Mouse (Mus musculus): ENCODE measurements around the gene Ankar.

The Ankar gene

DNA sequence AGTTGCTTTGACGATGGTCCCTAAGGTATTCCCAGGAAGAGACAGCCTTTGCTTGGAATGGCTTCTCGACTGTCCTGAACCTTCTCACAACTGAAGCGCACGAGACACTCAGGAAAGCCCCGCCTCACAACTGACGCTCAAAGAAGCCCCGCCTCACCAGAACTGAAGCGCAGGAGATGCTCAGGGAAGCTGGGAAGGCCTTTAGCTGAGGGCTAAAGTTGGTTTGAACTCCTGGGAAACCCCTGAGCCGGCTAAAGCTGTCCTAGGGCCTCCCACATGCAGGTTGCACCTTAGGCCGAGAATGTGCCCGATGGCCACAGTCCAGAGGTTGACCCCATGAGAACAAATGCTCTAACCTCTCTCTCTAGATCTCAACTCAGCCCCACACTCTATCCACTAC is at the start of gene Ankar:
Gene Ankar, minus strand, starts transcription at position 101 of the 400 bp plus-strand sequence.
- DNase-seq (ENCODE audit: low spot score in 2 of 2) = no peak

DNA sequence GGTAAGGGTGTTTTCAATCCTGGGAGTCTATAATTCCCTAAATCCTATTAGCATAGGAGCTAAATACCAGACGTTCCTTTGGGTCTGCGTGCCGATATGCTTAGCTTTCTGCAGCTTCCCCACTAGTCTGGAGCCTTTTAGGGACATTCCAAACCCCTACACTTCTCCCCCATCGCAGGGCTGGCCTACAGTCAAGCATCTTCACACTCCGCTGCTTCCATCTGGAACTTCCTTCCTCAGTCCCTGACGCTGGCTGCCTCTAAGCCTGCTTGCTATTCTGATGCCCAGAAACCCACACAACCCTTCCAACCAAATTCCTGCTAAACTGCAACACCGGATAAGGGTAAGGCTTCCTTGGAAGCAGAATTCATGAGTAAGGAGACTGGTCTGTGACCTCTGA is 46.0 kb upstream of the Ankar start:
- no peak for DNase-seq (ENCODE audit: low spot score in 2 of 2)

DNA sequence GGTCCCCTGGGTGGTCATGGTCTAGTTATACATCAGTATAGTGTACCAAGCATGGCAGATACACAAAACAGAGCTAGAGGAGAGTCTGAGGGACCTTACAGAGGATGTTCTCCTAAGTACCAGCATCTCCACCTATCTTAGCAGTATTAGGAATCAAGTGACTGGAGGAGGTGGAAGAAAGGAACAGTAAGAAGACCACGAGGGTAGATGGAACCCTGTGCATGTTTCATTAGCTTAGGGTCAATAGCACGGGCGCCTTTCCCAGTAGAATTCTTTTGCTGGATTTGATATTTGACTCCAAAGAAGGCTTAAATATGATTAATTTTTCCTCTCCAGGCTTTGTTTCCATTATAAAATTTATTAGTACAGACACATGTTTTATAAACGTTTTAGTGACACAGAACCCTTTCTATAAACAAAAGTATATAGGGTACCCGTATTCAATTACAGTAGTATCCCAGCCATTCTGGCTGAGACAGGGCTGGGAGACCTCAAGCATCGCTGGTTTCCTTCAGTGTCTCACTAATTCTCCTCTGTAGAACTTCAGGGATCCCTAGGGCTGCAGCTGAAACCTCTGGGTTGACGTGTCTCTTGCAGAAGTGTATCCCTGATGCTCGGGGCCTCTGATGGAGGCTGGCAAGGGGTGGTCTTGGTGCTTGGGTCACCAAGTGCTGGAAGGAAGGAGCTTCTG is 44.6 kb upstream of the Ankar start:
- no peak for DNase-seq (ENCODE audit: low spot score in 2 of 2)

DNA sequence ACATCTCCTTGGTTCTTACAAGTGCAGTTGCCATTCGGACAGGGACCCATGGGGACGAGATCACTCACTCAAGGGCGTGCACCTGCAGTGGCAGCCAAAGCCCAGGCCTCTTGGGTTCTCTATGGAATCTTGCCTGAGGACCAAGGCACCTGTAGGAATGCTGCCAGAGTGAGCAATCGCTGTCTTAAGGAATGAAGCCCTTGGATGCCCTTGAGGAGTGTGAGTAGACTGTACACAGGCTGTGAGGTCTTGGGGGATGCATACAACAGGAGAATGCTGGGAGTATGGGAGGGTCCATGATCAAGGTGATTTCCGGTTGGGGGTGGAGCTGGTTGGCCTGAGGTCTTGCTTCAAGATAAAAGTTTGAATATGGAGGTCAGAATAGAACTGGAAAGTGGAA is 41.0 kb upstream of the Ankar start:
- no peak for DNase-seq (ENCODE audit: low spot score in 2 of 2)

DNA sequence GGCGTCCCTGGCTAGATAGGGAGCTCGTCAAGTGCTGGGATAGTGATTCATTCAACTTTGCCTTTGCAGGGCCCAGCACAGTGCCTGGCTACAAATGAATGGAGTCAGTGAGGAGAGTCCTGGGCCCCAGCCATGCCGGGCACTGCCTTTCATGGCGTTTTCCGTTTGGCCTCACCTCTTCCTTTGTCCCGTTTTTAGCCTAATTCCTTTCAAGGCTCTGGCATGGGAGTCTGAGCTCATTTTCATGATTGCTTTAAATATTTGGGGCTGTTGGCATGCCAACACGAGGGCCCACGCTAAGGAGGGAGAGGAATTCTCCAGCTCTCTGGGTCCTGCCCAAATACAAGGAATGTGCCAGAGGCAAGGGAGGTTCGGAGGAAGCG is 39.3 kb upstream of the Ankar start:
- DNase-seq (ENCODE audit: low spot score in 2 of 2) = no peak

DNA sequence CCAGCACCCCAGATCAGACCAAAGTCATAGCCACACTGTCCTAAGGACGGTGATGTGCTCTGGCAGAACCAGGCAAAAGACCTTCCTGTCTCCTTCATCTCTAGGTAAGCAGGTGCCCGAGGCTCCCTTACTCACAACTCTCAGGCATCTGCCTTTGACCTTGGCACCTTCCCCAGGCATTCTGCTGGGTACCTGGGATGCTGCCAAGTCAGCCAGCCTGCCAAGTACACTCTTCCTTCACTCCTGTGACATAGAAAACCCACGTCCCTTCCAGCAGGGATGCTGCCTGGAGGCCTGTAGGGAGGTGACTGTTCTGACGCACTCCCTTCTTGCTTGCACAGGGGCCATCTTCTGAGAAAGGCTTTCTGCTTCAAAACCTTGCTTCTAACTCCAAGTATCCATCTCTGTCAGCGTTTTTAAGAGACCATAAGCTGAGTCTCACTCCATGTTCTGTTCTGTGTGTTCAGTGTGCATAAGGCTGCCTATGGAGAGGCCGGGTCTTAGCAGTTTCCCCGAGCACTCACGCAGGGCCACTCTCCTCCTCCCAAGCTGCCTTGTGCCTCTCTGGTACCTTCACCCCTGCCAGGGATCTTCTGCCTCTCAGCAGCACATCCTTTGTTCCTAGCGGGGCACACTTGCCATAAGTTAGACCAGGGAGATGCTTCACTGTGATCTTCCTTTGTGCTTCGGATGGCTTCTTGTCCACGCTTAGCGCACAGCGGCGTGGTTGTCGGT is 38.7 kb upstream of the Ankar start:
- no peak for DNase-seq (ENCODE audit: low spot score in 2 of 2)

DNA sequence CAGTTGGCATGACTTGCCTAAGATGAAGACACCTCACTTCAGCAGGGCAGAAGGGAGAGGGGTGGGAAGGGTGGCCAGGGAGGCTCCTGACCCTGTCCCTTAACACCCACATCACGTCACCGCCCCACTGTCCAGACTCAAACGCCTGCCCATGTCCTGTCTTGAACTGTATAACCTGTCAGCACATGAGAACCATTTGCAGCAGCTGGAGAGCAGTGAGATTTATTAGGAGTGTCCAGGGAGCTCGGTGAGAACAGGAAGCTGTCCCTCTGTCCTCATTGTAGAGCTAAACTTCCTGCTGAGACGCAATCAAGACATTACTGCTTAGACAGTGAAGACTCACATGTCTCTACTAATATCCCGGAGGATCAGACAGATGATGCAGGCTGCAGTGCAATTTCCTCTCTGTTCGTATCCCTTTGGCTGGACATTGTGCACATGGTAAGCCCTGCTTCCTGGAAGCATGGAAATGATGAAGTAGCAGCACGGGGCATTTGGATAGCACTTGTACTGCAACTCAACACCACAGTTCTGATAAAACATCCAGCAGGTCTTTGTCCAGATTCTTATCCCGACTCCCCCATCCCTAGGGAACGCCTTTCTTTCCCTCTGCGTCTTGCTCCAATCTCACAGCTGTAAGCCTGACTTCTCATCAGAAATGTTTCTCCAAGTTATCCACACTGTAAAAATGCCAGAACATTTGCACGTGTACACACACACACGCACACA is 36.2 kb upstream of the Ankar start:
- no peak for DNase-seq (ENCODE audit: low spot score in 2 of 2)

DNA sequence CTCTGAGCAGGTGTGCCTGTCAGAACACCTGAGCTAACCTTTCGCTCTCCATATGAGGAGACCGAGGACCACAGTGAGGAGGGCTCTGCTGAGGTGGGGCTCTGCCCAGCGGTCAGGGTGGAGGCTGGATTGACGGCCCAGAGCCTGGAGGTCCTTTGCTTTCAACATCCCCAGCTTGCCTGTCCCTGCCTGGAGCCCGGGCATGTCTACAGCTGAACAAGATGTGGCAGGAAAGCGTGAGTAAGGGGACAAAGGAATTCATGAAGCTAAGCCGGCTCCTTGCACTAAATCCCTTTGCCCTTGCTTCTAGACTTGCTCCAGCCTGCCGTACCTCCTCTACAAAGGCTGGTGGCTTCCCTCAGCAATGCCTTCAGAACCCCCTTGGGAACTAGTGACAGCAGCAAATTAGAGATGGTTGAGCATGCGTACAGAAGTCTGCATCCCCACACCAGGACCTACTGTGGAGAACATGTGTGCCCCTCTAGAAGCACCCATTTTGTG is 32.9 kb upstream of the Ankar start:
- no peak for DNase-seq (ENCODE audit: low spot score in 2 of 2)

DNA sequence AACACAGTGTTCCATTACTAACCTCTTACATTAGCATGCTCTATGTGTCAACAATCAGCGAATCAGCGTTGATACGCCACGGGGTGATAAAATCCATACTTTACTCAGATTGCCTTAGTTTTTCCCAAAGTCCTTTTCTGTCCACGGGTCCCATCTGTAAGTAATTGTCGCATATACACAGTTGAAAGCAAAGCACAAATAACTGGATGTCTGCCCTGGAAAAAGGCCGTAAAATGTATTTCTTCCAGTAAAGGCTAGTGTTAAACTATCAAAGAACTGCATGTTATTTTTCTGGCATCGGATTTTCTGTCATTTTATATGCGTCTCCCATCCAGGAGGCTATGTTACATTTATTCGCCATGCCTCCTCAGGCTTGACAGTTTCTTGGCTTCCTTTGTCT is 29.7 kb upstream of the Ankar start:
- no peak for DNase-seq (ENCODE audit: low spot score in 2 of 2)

DNA sequence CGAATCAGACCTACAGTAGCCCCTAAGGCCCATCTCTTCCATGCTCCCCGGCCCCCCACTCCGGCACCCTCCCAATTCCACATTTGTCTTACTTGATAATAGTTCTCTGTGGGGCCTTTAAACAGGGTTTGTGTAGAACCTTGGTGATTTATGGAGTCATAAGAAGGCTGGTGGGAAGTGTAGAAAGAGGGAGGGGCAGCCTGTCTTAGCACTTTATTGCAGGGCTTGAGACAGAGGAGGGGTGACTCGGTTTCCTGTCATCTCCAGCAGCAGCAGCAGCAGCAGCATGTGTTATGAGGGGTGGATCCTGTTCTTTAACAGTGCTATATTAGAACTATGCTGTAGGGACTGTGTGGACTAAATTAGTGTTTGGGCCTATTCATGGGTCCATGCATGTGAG is 28.4 kb upstream of the Ankar start:
- no peak for DNase-seq (ENCODE audit: low spot score in 2 of 2)

DNA sequence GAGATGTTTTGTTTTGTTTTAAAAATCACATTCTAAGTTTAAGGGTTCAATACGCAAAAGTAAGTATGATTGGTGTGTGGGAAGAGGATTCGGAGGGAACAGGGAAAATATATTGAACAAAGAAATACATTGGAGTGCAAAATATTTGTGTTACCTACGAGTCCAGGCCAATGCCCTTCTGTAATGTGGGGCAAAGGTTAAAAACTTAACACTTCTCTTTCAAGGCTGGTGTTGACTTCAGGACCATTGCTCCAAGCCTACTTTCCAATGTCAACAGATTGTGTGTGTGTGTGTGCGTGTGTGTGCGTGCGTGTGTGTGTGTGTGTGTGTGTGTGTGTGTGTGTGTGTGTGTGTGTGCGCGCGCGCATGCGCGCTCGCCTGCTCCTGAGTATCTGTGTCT is 25.6 kb upstream of the Ankar start:
- DNase-seq (ENCODE audit: low spot score in 2 of 2) = no peak

DNA sequence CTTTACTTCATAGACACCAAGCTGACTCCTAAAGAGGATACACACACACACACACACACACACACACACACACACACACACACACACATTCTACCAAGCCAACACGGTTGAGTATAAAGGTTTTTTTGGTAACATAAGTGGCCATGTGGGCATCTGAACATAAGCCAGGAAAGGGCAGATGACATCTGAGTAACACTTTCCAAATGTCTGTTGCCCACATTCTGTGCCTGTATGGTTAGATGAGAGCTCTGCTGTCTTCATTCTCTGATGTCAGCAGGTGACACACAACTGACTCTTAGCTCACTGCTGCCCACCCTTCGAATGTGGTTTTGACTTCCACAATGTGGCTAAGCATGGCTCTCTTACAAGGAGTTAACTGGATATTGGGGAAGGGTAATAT is 24.0 kb upstream of the Ankar start:
- DNase-seq (ENCODE audit: low spot score in 2 of 2) = no peak

DNA sequence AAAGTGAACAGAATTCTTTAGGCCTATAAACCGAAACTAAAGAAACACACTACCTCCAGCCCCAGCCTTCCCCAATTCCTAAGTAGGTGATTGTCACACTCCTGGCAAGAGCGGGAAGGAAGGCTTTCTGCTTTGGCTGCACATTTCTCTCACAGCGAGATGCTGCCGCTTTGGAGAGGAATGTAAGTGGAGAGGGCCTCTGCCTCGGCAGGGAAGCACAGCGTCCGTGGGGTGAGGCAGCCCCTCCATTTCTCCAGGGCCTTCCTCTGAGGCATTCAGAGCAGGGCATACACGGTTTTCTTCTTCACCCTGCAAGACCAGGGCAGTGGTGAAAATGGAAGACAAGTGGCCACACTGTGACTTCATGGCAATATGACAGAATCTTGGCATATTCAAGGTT is 22.3 kb upstream of the Ankar start:
- no peak for DNase-seq (ENCODE audit: low spot score in 2 of 2)

DNA sequence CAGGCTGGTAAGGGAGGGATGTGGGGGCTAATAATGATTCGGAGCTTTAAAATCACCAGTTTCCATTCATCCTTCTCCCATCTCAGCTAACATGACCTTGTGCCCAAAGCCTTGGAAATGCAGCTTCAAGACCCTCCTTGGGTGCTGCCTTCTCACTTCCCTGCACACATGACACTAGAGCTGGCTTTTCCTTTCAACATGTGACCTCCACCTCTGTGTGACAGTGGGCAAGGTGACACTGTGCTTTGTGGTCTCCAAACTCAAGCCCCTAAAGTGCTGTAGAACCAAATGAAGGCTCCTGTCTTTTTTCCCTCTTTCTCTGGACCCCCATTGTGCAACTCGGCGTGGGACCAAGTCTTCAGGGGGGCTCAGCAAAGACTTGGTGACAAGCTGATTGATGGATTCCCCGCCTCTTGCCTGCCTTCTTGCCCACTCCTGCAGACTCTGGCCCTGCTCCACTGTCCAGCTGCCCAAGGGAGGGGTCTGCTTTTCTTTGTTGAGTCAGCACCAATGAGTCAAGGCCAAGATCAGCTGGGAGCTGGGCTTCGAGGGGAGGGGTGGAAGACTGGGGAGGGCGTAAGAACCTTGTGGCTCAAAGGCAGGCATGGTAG is 19.8 kb upstream of the Ankar start:
- DNase-seq (ENCODE audit: low spot score in 2 of 2) = no peak

DNA sequence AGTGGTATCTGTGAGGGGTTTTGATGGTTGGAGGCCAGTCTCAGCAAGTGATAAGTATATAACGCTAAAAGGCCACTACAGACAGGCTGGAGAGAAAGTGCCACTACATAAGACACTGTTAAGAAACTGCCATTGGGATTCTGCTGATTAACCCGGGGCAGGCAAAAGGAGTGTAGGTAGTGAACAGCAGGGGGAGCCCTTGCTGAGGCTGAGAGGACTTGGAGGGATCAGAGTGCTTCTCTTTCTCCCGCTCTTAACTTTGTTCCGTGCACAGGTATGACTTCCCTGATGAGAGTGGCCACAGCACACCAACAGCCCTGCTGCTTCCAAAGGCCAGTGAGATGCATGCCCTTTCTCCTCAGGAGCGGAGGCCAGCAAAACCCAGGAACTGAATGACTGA is 18.5 kb upstream of the Ankar start:
- DNase-seq (ENCODE audit: low spot score in 2 of 2) = peak in 1 of 2 experiments; percentile 39

DNA sequence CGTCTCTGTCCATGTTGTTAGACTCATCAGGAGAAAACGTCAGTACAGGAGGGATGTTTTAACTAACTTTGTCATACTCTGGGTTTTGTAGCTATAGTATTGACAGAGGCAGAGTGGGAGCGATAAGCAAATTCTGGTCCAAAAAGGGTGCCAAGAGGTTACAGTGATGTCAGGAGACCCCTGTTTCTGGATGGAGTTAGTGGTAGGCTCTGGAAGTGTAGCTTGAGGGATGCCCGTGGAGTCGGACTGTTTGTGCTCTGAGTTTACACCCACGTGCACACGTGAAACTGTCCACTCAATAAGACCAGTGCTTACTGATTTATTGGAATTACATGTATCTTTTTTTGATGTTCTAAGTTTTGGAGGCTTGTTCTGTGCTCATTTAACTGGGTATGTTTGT is 17.2 kb upstream of the Ankar start:
- DNase-seq (ENCODE audit: low spot score in 2 of 2) = no peak

DNA sequence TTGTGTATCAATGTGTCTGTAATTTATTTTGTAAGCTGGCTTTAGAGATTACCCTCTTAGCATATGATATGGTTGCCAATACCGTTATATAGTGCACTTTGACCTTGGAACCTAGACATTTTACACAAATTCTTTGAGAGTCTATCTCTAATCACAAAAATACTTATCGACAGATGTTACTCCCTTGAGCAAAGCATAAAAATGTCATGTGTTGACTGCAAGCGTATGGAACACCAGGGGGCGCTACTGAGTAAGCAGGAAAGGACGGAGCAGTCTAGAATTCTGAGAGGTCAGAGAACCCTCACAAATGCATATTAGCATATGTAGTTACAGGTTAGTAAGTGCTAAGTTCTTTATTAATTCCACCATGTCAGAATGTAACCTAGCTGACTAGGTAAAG is 16.5 kb upstream of the Ankar start:
- peak; percentile 24 to 76 for DNase-seq (ENCODE audit: low spot score in 2 of 2)

DNA sequence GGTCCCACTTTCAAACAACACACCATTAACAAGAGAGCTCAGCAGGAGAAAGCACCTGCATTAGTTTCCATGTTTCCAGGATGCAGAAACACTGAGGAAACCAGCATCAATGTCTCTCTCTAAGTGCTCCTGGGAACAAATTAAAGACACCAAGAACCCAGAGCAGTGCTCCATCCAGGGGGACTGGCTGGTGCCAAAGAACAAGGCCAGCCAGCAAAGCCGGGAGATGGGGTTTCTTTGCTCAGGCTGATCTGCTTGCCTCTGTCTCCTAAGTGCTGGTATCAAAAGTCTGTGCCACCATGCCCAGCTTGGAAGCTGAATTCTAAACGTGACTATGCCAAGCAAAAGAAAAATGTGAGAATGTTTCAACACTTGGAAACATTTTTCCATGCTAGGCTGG is 16.0 kb upstream of the Ankar start:
- no peak for DNase-seq (ENCODE audit: low spot score in 2 of 2)

DNA sequence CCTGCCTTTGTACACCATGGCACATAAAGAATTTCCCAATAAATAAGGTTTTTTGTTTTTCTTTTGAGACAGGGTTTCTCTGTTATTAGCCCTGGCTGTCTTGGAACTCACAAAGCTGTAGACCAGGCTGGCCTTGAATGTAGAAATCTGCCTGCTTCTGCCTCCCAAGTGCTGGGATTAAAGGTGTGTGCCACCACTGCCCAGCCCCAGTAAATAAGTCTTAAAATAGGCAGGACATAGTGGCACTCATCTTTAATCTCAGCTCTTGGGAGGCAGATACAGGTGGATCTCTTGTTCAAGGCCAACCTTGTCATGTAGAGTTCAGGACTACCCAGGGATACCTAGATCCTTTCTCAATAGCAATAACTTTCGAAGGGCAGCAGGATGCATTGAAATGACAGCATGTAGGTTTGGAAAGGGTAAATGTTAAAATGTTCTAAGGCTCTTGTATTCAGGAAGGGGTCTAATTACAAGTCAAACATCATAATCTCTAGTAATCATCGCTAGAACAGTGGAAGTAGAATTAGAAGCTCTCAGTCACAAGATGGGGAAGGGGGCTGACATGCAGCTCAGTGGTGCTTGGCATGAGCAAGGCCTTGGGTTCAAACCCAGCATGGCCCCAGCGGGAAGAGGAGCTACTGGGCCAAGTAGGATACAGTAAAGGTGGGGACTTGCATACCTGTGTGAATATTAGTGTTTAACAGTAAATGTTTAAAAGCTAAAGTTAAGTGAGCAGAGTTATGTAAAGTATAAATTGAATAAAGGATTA is 15.4 kb upstream of the Ankar start:
- DNase-seq (ENCODE audit: low spot score in 2 of 2) = no peak

DNA sequence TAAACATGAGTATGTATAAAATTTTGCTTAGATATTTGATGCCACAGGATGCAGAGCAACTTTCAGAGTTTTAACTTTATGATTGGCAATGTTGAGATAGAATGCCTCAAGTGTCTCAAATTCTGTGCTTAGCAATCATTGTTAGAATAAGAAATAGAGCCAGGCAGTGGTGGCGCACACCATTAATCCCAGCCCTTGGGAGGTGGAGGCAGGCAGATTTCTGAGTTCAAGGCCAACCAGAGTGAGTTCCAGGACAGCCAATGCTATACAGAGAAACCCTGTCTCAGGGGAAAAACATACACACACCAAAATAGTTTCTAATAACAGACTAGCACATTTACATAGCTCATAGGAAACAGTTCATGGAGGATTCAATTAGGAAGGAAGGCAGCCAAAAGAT is 14.7 kb upstream of the Ankar start:
- DNase-seq (ENCODE audit: low spot score in 2 of 2) = no peak

DNA sequence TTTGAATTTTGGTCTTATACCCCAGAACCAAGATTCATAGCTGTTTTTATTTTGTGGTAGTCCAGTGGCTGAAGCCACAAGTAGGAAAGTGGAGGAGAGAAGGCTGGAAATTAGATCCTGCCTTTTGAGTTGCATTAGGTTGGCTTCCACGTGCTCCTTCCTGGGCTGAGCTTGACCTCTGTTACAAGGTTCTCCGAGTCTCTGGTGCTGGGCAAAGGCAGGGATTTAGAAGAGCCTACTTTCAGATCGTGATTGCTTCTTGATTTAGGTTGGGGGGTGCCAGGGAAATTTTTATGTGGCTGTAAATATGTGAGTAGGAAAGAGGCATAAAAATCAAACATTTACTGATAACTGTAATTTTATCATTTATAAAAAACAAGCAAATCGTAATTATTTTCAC is 14.2 kb upstream of the Ankar start:
- DNase-seq (ENCODE audit: low spot score in 2 of 2) = no peak

DNA sequence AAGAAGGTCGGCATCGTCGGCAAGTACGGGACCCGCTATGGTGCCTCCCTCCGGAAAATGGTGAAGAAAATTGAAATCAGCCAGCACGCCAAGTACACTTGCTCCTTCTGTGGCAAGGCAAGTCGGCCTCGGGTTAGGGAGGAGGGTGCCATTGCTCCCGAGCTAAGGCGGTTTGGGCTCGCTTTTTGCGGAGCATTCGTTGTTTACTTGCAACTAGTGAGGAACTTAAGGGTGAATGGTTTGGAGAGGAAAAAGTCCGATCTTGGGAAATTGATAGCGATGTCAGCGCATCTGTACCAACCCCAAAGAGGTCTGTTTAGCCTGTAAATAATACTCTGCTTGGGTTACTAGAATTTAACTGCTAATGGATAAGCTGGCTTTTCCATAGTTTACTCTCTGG is 11.3 kb upstream of the Ankar start:
- DNase-seq (ENCODE audit: low spot score in 2 of 2) = peak; percentile 11 to 38
